Mouse (Mus musculus) ES-CJ7 (cell line): ENCODE measurements around the gene Ank.

Source experiments
- DNase-seq: peaks from one replicate; pipeline ENCODE4 v3.0.0; 2011; ENCODE audit warnings: low read depth, low spot score

Gene Ank

GRCm38 (mm10) chr15:27574992-27575781, 108.7 kb downstream of the Ank start:
- DNase-seq = no peak

DNA sequence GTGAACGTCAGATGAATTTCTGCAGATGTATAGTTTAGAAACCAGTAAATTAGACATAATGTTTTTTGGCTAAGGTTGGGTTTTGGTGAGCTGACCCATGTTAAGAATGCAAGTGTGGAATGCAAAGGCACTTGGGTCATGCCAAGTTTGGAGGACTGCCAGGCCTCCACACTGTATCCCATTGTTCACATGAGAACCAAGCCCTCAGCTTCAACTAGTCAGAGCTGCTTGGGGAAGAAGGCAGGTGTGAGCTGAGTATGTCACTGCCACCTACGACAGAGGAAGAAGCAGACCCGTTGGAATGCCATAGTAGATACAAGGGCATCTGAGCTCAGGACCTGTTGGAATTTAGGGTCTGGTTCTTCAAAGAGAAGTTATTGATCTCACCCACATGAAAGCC, 109.5 kb downstream of the Ank start:
- no peak for DNase-seq

DNA sequence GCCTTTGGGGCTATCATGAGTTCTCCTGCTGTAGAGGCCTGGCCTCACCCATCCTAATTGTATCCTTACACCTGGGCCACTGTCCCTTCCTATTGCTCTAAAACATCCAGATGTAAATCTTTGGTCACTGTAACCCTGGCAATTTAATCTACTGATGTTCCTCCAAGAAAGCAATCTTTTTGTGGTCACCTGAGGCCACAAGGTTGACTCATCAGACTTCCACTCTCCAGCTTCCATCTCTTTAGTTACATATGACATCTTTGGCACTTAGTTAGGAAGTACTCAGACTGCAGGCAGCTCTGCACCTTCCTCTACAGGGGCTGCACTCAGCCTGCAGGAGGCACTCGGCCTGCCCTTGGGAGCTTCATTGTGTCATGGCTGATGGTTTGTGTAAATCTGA, 110.4 kb downstream of the Ank start:
- no peak for DNase-seq

GRCm38 (mm10) chr15:27577915-27578780, 111.7 kb downstream of the Ank start:
- DNase-seq = peak; percentile 2

- DNase-seq = no peak
Observed at GRCm38 (mm10) chr15:27578918-27579317, 112.4 kb downstream of the Ank start.

GRCm38 (mm10) chr15:27579853-27580252, 113.4 kb downstream of the Ank start:
- peak; percentile 9 for DNase-seq

- DNase-seq = no peak
Observed at GRCm38 (mm10) chr15:27580771-27581170, 114.3 kb downstream of the Ank start.

DNA sequence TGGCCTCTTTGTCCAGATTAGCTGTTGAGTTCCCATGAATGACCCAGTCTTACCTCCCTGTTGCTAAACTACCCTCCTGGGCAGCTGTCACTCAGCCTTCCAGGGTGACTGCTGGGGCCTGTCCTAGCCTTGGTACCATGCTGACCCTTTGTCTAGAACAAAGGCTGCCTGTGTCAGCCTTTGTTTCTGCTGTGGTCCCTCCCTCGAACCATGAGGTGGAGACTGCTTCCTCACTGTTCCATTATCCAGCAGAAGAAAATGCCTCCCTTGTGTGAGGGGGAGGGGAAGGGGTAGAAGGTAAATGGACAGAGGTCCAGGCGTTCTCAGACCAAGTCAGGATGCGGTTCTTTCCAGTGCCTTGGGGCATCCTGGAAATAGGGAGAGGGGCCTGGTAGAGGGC, 115.2 kb downstream of the Ank start:
- DNase-seq = peak; percentile 51

- DNase-seq = peak; percentile 59
Observed at GRCm38 (mm10) chr15:27582428-27582827, 116.0 kb downstream of the Ank start.

GRCm38 (mm10) chr15:27583042-27583441, 116.6 kb downstream of the Ank start:
- DNase-seq = peak; percentile 48

DNA sequence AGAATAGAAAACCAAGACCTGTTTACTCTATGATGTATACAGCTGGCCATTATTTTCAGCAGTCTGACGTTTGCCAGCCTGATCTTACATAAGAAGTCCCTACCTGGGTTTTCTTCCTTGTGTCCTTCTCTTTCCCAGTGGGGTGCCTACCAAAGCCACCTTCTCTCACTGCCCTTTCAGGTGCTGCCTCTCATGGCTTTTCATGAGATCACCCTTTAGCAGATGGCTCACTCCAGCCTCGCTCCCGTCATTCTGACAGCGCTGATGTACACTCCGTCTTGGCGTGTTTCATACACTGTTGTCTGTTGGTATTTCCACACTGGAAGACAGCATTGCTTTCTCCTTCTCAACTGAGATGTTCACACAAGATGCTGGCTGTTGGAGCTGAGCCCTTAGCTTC, 117.1 kb downstream of the Ank start:
- no peak for DNase-seq

GRCm38 (mm10) chr15:27585466-27586092, 119.1 kb downstream of the Ank start:
- no peak for DNase-seq

DNA sequence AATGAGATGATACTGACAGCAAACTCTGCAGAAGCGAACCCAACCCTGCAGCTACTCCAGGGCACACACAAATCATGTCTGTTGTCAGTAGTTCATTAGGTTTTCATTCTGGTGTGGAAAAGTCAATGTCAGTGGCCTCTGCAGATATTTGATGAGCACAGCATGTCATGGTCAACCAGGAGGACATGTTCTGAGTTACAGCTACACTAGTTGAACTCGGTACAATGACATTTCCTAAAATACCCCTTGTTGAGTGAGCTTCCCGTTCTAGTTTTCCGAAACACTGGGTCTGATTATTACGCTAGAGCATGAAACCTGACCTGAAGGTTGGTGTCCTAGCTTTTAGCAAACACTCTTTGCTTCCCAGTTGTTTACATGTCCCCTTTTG, 119.6 kb downstream of the Ank start:
- no peak for DNase-seq

DNA sequence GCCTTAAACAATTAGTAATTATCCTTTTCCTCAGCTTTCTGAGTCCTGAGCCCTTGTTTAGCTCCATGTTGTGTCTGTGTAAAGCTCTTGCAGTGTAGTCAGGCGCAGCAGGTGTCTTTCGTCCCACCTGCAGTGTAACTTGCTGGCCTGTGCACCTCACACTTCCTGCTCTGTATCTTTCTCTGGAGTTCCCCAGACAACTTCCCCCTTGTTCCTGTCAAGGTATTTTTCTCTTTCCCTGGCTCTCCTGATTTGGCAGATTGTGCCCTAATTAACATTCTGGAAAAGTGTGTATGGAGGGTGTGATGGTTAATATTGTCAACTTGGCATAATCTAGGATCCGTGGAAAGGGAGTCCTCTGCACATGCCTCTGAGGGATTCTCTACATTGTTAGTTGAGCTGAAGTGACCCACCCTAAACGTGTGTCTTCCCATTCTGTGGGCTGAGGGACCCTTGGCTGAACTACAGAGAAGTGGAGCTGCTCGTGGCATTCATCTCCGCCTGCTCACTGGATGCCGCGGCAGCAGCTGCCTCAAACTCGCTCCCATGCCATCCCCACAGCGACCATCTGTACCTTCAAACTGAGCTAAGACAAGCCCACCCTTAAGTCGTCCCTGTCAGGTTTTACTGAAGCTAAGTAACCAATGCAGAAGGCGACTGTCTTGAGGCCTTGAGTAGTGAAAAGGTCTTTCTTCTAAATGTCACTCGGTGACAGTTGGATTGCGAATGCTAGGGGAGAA, 121.8 kb downstream of the Ank start:
- DNase-seq = no peak

GRCm38 (mm10) chr15:27590812-27591211, 124.3 kb downstream of the Ank start:
- DNase-seq = no peak

GRCm38 (mm10) chr15:27592620-27593320, 126.3 kb downstream of the Ank start:
- DNase-seq = no peak

GRCm38 (mm10) chr15:27593717-27594116, 127.2 kb downstream of the Ank start:
- peak; percentile 47 for DNase-seq

DNA sequence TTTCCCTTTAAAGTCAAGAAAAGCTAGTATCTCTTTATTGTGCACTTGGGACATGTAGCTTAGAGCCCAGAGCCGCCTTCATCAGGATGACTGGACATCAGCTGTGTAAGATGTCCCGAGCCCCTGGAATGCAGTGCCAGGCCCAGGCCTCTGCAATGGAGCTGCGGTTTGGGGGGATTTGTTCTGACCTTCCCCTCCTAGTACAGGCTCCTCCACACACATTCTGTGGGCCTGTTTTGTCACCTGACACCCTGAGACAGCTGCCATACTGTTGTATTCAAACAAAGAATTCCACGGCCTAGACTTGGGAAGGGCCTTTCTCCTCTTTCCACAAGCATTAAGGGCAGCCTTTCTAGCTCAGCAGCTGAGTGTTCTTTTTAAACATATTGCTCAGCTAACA, 128.5 kb downstream of the Ank start:
- DNase-seq = no peak

DNA sequence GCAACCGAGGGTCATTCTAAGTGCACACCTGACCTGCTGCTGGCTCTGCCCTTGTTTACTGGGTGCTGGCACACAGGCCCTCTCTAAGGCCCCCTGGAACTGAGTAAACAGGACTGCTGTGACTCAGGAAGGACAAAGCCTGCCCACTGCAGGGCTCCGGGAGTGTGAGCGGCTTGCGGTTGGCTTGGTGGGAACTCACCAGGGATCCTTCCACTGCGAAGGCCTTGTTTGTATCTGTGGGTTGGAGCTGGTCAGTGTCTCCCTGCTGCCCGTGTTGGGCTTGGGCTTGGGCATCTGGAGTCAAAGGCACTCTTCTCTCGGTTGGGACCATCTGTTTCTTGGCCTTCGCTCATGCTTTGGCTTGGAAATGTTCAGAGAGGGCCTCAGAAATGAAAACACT, 129.1 kb downstream of the Ank start:
- no peak for DNase-seq

DNA sequence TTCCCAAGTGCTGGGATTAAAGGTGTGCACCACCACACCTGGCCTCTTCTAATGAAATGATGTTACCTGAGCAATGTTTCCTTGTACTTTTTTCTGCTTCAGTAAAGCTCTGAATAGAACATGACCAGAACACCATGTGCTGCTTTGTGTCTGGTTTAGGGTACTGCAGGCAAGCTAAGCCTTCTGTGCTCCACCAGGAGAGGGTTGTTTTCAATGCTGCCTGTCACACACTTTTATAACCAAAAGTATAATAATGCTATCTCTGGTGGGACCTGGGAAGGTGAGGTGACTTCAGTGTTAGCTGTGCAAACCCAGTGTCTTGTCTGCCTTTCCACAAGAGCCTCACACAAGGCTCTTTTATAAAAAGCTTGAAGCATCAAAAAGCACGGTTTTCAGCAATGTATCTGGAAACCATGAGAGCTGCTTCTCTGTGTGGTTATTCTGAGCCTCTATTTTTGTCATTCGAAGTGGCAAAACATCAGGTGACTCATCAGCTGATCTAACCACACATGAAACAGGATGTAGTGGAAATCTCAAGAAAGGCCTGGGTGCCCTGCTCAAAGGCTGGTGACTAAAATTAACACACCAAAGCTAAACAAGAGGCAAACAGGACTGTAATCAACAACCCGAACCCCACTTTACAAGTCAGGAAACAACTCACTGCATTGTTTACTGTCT, 130.1 kb downstream of the Ank start:
- DNase-seq = no peak

GRCm38 (mm10) chr15:27597516-27597915, 131.0 kb downstream of the Ank start:
- no peak for DNase-seq
